Mouse (Mus musculus): ENCODE measurements around the gene Acox2.

GRCm38 (mm10) chr14:8256881-8257280 lies 2.3 kb downstream of the Acox2 start:
- TF ChIP-seq CTCF (IDR thresholded peaks at IDR 0.05; ENCODE audit: insufficient read depth, low read depth, low read length) (no peak), POLR2A (IDR thresholded peaks at IDR 0.05; ENCODE audit: insufficient read depth, low read depth, low read length) (no peak)

Measured in olfactory bulb, adult 2 months (tissue).